Mouse (Mus musculus): ENCODE measurements around the gene Als2cl. TPM values are rescaled to one million over a fixed set of nuclear protein-coding genes. Genes with fewer than 3 reads are reported as not detected.

Als2cl gene
- polyA plus RNA-seq, 1 experiment from 2014 or later, result 3.7 TPM

Small RNA genes within 50 kb of the gene (microRNA-seq; reads per million reads assigned to microRNA genes)
- gene Gm24269, result not detected

Other genes with a start within 250 kb of the Als2cl start
- gene Nbeal2, start 225.7 kb upstream of the Als2cl start, polyA plus RNA-seq (2015; fragmentation: Nextera tagmentation; extraction: Ambion mirVana), result 5.7 and 5.8 TPM in 2 replicates
- gene Ccdc12, start 223.4 kb upstream of the Als2cl start, polyA plus RNA-seq (2015; fragmentation: Nextera tagmentation; extraction: Ambion mirVana), result 116 and 126 TPM in 2 replicates
- gene Myl3, start 138.0 kb upstream of the Als2cl start, polyA plus RNA-seq (2015; fragmentation: Nextera tagmentation; extraction: Ambion mirVana), result 16.3 and 125 TPM in 2 replicates
- gene Pth1r, start 132.7 kb upstream of the Als2cl start, polyA plus RNA-seq (2015; fragmentation: Nextera tagmentation; extraction: Ambion mirVana), result 82.6 and 110 TPM in 2 replicates
- not detected in 2 replicates for gene Prss42, start 81.7 kb upstream of the Als2cl start, polyA plus RNA-seq (2015; fragmentation: Nextera tagmentation; extraction: Ambion mirVana)
- not detected in 2 replicates for gene Prss44, start 65.9 kb upstream of the Als2cl start, polyA plus RNA-seq (2015; fragmentation: Nextera tagmentation; extraction: Ambion mirVana)
- gene Prss43, start 53.2 kb upstream of the Als2cl start, polyA plus RNA-seq (2015; fragmentation: Nextera tagmentation; extraction: Ambion mirVana), result not detected in 2 replicates
- not detected in 2 replicates for gene Prss45, start 45.3 kb upstream of the Als2cl start, polyA plus RNA-seq (2015; fragmentation: Nextera tagmentation; extraction: Ambion mirVana)
- not detected in 2 replicates for gene Prss46, start 35.4 kb upstream of the Als2cl start, polyA plus RNA-seq (2015; fragmentation: Nextera tagmentation; extraction: Ambion mirVana)
- 0.32 and 0.46 TPM in 2 replicates for gene Prss50, start 21.9 kb upstream of the Als2cl start, polyA plus RNA-seq (2015; fragmentation: Nextera tagmentation; extraction: Ambion mirVana)
- 0.93 and 1.1 TPM in 2 replicates for gene Tmie, start 243 bp downstream of the Als2cl start, polyA plus RNA-seq (2015; fragmentation: Nextera tagmentation; extraction: Ambion mirVana)
- gene Fam240a, start 37.0 kb downstream of the Als2cl start, polyA plus RNA-seq (2015; fragmentation: Nextera tagmentation; extraction: Ambion mirVana), result not detected in 2 replicates
- gene Tdgf1, start 66.3 kb downstream of the Als2cl start, polyA plus RNA-seq (2015; fragmentation: Nextera tagmentation; extraction: Ambion mirVana), result 0.56 and 0.69 TPM in 2 replicates
- gene Lrrc2, start 71.7 kb downstream of the Als2cl start, polyA plus RNA-seq (2015; fragmentation: Nextera tagmentation; extraction: Ambion mirVana), result 0.32 and 0.57 TPM in 2 replicates
- gene Rtp3, start 110.7 kb downstream of the Als2cl start, polyA plus RNA-seq (2015; fragmentation: Nextera tagmentation; extraction: Ambion mirVana), result not detected in 2 replicates
- gene Ltf, start 139.4 kb downstream of the Als2cl start, polyA plus RNA-seq (2015; fragmentation: Nextera tagmentation; extraction: Ambion mirVana), result 2.0 and 5.3 TPM in 2 replicates
- gene Ccrl2, start 177.6 kb downstream of the Als2cl start, polyA plus RNA-seq (2015; fragmentation: Nextera tagmentation; extraction: Ambion mirVana), result 1.1 and 1.2 TPM in 2 replicates
- 39.1 and 39.7 TPM in 2 replicates for gene Lrrfip2, start 237.7 kb downstream of the Als2cl start, polyA plus RNA-seq (2015; fragmentation: Nextera tagmentation; extraction: Ambion mirVana)